Mouse (Mus musculus): Measurements from ENCODE around the gene Gm4881. TPM values are rescaled to one million over a fixed set of nuclear protein-coding genes. Genes with fewer than 3 reads are reported as not detected.

Gene Gm4881
- total RNA-seq, 2 experiments from 2014 or later: not detected

DNA sequence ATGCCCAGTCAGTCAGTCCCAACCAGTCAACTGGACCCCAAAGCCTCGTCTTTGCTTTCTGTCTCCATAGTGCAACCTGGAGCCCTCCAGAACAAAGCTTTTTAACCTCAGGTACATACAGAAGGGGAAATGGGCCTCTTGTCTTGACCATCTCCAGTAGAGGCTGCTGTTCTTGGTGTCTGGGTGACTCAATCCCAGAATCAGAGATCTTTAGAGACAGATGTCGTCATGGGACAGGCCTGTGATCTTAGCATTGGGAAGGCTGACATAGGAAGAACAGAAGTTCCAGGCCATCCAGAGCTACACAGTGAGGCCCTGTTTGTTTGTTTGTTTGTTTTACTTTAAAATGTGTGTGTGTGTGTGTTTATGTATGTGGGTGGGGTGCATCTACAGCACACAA, 20.0 kb upstream of the Gm4881 start:
- DNase-seq: no peak
- intact Hi-C loops (cut with DNase I): loop anchor here (2.0 kb wide), 1 partner anchor 73 kb away; no protein-coding TSS in a partner anchor

DNA sequence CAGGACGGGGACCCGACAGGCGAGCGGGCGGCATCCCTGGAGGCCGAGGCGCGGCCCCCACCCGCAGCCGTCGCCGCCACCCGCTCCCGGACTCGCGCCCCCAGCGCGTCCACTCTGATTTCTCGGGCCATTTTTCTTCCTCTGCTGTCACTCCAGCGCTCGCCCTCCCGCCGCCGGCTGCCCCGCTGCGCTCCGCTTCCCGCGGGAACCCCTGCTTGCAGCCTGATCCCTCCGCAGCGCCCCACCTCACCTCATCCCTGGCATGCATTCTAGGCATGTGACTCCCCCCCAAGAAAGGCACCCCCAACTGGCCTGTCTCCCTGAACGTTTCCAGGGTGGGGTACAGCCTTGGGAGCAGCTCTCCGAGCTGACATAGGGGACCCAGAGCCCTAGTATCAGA, 10.9 kb upstream of the Gm4881 start:
- DNase-seq: no peak
- intact Hi-C loops (cut with DNase I): no loop called here

DNA sequence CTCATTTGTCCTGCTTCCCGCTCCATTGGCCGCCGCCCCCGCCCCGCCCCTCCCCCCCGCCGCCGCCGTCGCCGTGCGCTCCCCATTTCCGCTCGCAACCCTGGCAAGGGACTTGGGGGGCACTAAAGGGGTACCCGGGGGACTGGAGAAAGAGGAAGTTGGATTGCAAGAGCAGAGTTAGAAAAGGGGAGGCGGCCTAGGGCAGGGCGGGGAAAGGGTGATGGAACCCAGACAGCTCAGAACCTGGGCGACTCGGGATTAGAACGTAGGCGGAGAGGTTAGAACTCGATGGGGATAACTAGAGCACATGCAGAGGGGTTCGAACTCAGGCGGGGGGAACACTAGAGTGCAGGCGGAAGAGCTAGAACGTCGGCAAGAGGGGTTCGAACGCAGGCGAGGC, 10.2 kb upstream of the Gm4881 start:
- intact Hi-C loops (cut with DNase I): no loop called here
- DNase-seq: no peak

- intact Hi-C loops (cut with DNase I): no loop called here
- no peak for DNase-seq
These were observed 9.7 kb upstream of the Gm4881 start for GRCm38 (mm10) chr7:24953966-24954365.

- intact Hi-C loops (cut with DNase I): loop anchor here (1.0 kb wide), 1 partner anchor 60 kb away; no protein-coding TSS in a partner anchor
- peak; percentile 73 to 86 for DNase-seq
These were observed 5.8 kb upstream of the Gm4881 start for GRCm38 (mm10) chr7:24949958-24950623.

DNA sequence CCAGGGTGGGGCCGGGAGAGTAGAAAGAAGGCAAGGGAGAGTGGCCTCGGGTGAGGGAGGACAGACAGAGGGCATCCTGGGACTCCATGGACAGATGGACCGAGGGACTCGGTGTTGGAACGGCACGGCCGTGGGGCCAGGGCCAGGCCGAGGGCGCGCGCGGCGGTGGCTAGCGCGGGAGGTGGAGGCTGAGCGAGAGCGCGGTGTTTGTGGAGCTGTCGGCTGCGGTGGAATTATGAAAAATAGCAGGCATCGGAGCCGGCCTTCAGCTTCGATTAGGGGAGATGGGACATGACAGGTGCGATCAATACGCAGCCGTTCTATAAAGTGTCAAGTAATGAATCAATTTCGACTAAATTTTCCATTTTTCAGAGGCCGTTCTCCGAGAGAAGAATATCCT, 4.5 kb upstream of the Gm4881 start:
- intact Hi-C loops (cut with DNase I): loop anchor here (1.0 kb wide), 1 partner anchor 58 kb away; no protein-coding TSS in a partner anchor
- no peak for DNase-seq

DNA sequence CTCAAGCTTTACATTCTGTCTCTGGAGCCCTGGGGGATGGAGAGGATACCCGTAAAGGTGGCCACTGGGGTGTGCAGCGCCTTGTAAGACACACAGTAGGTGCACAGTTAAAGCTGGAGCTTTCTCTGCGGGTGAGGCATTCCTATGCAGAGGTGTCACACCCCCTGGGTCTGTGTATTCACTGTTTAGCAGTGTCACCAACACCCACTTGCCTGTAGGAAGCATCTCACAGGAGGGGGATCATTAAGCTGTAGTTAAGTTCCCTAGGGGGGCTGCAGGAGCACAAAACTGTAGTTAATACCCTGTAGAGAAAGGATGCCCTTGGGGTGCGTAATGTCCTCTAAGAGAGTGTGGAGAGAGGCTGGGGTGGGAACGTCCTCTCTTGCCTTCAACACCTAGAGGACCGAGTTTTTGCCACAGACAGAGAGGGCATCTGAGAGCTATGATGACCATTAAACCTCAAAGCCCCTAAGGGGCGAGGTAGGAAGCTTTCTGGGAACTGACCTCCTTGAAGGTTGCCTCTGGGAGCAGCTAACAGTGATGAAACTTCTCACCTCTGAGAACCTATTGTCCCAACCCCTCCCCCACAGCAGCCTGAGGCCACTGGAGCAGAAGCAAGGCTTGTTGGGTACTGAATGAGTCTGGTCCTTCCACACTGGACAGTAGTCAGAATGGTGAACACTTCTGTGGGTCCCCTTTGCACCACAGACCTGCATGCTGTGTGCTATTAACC, 3.2 kb upstream of the Gm4881 start:
- intact Hi-C loops (cut with DNase I): no loop called here
- no peak for DNase-seq

GRCm38 (mm10) chr7:24943641-24944040, 653 bp downstream of the Gm4881 start:
- no peak for DNase-seq
- intact Hi-C loops (cut with DNase I): no loop called here

- no peak for DNase-seq
- intact Hi-C loops (cut with DNase I): no loop called here
These were observed 12.6 kb downstream of the Gm4881 start for GRCm38 (mm10) chr7:24931651-24932050.

- intact Hi-C loops (cut with DNase I): no loop called here
These were observed 13.8 kb downstream of the Gm4881 start for GRCm38 (mm10) chr7:24930475-24930874.

GRCm38 (mm10) chr7:24919728-24920127, 24.6 kb downstream of the Gm4881 start:
- intact Hi-C loops (cut with DNase I): no loop called here
- DNase-seq: peak; percentile 62 to 64

More at GRCm38 (mm10) chr7:24930475-24930874, 13.8 kb downstream of the Gm4881 start:
- no peak for DNase-seq

DNA sequence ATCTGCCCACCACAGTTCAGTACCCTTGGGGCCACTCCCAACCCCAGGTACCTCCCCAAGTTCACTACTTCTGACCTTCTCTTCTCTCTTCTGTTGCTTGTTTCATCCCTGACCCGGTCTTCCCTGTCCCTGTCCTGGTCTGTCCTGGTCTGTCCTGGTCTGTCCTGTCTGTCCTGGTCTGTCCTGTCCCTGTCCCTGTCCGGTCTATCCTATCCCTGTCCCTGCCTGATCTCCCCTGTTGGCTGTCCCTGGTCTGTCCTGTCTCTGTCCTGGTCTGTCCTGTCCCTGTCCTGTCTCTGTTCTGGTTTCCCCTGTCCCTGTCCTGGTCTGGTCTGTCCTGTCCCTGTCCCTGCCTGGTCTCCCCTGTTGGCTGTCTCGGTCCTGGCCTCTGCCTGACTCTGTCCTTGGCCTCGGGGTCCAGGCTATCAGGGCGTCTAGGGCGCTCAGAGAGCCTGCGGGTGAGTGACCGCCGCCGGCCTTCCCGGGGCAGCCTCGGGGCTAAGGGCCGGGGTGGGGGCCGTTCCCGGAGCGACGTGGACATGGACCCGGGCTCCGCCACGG, 25.5 kb downstream of the Gm4881 start:
- intact Hi-C loops (cut with DNase I): no loop called here
- no peak for DNase-seq

- intact Hi-C loops (cut with DNase I): no loop called here
- no peak for DNase-seq
These were observed 31.8 kb downstream of the Gm4881 start for GRCm38 (mm10) chr7:24912480-24912879.

- DNase-seq: no peak
- intact Hi-C loops (cut with DNase I): no loop called here
These were observed 37.0 kb downstream of the Gm4881 start for GRCm38 (mm10) chr7:24907211-24907748.

DNA sequence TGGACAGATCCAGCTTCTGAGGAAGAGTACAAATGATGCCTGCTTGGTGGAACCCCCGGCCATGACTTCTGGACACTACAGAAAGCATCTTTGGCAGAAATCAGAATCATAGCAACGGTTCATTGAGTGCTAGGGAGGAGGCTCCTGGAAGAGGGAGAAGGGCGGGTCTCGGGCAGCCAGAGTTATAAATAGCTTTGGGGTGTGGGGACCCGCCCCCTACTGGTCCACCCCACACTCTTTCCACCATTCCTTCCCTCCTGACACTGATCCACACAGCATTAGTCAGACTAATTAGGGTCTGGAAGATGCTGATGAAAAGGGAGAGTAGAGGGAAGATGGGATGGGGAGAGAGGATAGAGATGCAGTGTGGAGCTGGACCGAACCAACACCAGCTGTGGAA, 37.7 kb downstream of the Gm4881 start:
- peak in 1 of 2 experiments; percentile 16 for DNase-seq
- intact Hi-C loops (cut with DNase I): no loop called here

- intact Hi-C loops (cut with DNase I): loop anchor here (1.0 to 5.0 kb wide), 3 partner anchors 15 to 172 kb away; partner anchors contain the start of gene Rabac1
- peak; percentile 63 to 80 for DNase-seq
These were observed 39.4 kb downstream of the Gm4881 start for GRCm38 (mm10) chr7:24904936-24905335.

DNA sequence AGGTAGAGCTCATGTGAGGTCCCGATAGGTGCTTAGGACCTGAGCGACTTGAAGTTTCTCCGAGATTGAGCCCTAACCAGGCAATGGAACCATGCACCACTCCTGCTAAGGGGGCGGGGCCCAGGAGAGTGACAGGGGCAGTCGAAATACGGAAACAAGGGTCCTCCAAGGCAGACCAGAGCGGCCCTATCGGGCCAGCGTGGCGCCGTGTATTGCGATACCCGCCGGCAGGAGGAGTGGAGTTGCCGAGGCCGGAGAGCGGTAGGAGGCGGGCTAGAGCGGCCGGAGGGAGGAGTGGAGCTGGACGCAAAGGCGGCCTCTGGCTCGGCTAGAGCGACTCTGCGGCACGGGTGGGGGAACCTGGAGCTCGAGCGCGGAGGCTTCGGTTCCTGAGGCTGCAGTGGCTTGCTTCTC, 40.2 kb downstream of the Gm4881 start:
- peak; percentile 98 for DNase-seq

GRCm38 (mm10) chr7:24903444-24903825, 40.9 kb downstream of the Gm4881 start:
- intact Hi-C loops (cut with DNase I): loop anchor here (5.0 kb wide), 2 partner anchors 69 to 174 kb away; partner anchors contain the start of gene Rabac1
- DNase-seq: peak; percentile 19 to 23

More for the DNA sequence above, 40.2 kb downstream of the Gm4881 start:
- intact Hi-C loops (cut with DNase I): loop anchor here (1.0 to 5.0 kb wide), 3 partner anchors 14 to 173 kb away; partner anchors contain the start of gene Rabac1

GRCm38 (mm10) chr7:24902630-24903443, 41.5 kb downstream of the Gm4881 start, which contains the start of gene Arhgef1:
Gene Arhgef1, plus strand, starts transcription at chr7:24902912.
- peak; percentile 74 for DNase-seq
- intact Hi-C loops (cut with DNase I): loop anchor here (5.0 kb wide), 2 partner anchors 69 to 174 kb away; partner anchors contain the start of gene Rabac1

- intact Hi-C loops (cut with DNase I): loop anchor here (5.0 kb wide), 2 partner anchors 70 to 175 kb away; partner anchors contain the start of gene Rabac1
- peak in 1 of 2 experiments; percentile 17 for DNase-seq
These were observed 42.0 kb downstream of the Gm4881 start for GRCm38 (mm10) chr7:24902264-24902629.
